Mouse (Mus musculus): ENCODE measurements around the gene Gm10330.
"Not testable (repeated sequence)": the region's sequence is repeated elsewhere in the genome, so short reads cannot be mapped to it uniquely, and the experiment has no call there.

DNA sequence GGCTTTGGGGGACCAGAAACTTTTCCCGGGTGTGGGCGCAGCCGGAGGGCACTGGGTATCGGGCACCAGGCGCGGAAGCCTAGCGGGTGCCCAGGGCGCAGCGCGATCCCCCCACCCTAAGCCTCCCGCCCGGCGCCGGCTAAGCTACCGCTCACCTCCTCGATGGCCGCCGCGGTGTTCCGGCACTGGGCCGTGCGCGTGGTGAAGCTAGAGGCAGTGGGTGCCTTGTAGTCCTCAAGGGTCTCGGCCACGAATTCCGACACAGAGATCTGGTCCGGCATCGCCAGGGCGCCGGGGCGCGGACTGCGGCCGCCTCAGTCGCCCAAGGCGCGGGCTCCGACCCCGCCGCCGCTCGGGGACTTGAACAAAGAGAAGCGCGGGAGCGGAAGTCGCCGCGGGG, 20.3 kb upstream of the Gm10330 start:
- TF ChIP-seq CTCF (IDR thresholded peaks at IDR 0.05; ENCODE audit: low read depth, low read length); POLR2A (IDR thresholded peaks at IDR 0.05; ENCODE audit: extremely low read depth, insufficient read depth, low read length): not testable (repeated sequence)

Measured in liver, adult 2 months (tissue).